Mouse (Mus musculus): ENCODE measurements around the gene Ssna1.
A peak's percentile ranks its signal among the peaks of the same experiment; 100 is the strongest.

The Ssna1 gene

DNA sequence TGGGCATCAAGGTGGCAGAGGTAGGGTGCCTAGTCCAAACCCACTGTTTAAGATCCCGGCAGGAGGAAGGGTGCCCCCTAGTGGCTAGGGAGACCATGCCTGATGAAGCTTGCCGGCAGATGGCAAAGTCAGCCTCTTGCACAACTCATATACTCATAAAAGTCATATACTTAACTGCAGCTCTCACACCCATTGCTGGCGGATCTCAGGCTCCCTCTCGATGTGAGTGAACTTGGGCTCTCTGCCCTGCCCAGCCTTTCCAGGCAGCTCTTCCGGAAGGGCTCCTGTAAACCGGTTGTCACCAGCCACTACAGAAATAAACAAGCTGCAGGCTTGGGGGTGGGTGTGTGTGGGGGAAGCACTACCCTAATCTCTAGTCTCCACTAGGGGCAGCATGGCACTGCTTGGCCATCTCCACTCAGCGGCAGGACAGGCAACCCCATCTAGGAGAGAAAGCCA, 43.8 kb downstream of the Ssna1 start:
- peak; percentile 94 for DNase-seq

DNA sequence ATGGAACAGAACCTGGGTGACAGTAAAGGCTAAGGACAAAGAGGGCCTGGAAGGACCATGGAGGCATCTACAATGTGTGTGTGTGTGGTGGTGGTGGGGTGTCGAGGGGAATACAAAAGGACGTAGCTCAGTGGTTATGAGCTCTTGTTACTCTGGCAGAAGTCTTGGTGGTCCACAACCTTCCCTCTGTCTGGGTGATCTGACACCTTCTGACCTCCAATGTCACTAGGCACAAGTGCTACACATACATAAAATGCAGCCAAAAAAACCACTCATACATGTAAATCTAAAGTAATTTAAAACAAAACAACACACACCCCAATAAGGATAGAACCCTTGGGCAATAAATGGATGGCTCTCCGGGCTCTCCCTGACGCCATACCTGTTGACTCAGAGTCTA, 44.8 kb downstream of the Ssna1 start:
- no peak for DNase-seq

DNA sequence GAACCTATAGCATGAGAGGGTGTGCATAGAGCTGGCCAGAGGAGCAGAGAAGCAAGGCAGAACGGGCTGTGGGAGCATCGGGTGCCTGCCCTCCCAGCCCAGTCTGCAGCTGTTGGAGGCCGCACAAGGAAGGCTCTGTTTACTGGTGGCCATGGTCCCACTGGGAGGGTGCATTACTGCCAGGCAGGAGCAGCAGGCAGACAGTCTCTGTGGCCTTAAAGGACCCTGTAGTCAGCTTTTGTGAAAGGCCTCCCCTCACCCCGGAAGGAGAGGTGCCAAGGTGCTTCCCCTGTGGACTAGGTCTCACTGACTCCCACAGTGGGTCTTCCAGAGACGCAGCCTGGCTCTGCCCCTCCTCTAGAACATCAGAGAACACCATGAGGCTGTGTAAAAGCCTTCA, 45.4 kb downstream of the Ssna1 start:
- no peak for DNase-seq

DNA sequence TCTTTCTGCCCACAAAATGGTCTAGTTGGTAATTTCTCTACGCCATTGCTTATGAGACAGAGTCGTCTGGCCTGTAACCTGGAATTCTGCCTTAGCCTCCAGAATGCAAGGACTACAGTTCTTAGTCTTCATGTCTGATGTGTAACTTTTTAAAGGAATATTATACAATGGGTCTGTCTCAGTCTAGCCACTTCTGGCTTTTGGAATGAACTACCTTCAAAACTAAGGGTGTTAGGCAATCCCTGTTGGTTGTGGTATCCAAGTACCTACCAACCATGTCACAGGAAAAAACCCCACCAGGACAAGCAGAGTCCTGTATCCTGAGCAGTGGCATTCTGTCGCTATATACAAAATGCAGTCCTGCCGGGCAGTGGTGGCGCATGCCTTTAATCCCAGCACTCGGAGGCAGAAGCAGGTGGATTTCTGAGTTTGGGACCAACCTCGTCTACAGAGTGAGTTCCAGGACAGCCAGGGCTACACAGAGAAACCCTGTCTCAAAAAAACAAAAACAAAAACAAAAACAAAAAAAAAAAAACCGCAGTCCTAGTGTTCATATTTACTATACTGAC, 46.3 kb downstream of the Ssna1 start:
- DNase-seq: no peak

DNA sequence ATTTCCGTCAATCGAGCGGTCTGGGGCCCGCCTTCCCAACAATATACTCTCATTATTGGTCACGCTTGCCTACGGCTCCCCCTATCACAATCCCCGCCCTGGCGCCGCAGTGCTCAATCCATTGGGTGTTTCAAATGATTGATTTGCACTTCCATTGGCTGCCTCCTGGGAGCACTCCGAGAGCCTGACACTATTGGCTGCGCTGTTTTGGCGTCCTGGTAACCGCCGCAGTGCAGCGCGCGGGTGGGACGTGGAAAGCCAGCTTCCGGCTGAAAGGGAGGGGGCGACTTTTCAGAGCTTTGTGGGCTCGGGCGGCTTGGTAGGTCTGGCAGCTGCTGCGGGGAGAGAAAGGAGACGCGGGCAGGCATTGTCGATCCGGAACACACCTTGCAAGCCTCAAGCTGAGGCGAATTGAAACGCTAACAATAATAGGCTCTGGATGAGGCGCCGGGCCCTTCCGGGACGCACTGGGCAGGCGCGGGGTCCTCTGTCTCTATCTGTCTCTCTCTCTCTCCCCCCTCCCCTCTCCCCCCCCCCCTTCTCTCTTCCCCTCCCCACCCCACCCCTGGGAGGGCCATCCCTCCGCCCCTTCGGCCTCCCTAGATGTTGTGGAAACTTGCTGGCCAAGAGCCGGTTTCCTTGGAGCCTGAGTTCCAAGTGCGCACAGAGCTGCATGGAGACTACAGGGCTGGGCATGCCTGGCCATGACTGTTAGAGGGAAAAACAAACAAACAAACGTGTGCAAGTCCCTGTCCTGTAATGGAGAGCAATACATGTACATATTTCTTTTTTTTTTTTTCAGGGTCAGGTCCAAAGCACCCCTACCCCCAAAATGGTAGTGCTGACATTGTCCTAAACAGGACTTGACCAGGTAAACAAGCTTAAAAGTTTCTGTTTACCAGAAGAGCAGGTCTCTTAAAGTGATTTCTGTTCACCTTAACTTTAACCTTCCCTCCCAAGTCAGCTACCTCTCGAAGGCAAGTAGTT, 47.2 kb downstream of the Ssna1 start:
- DNase-seq: peak; percentile 99

DNA sequence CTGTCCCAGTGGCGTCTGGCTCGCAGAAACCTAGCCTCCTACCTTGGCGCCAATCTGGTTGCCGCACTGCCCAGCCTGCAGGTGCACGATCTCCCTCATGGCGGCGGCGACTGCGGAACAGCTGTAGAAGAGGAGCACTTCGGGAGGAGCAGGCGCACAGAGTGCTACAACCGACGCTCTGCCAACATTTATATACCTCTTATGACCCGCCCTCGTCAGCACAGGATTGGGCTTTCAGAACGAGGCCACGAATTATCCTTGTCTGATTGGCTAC, 47.8 kb downstream of the Ssna1 start, which contains the start of gene Tubb4b:
Gene Tubb4b (minus strand): TSS at position 211 of the 274 bp plus-strand sequence.
- DNase-seq: no peak

DNA sequence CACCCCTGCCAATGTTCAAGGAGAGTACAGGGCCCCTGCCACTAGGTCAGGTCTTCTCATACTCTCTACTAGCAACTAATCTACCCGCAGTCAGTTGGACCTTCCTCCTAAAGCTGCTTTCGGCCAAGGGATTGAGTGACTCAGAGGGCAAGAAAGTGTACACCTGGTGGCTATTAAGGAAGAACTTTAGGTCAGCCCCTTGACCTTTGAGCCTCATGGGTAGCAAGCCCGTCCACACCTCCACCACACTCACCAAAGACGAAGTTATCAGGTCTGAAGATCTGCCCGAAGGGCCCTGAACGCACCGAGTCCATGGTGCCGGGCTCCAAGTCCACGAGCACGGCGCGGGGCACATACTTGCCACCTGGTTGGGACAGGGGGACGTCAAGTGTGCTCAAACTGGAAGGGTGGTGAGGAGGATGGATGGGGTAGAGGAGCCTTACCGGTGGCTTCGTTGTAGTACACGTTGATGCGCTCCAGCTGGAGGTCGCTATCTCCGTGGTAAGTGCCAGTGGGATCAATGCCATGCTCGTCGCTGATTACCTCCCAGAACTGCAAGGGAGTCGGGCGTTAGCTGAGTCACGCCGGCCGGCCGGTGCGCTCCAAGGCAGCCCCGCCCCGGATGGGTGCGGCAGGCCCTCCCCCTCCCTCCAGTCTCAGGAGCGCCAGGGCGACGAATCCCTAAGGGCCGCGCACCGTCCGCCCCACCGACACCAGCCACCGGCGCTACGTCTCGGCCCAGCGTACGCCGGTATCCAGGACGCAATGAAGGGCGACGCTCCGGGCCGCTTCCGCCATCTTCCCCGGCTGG, 48.4 kb downstream of the Ssna1 start:
- peak; percentile 86 for DNase-seq

DNA sequence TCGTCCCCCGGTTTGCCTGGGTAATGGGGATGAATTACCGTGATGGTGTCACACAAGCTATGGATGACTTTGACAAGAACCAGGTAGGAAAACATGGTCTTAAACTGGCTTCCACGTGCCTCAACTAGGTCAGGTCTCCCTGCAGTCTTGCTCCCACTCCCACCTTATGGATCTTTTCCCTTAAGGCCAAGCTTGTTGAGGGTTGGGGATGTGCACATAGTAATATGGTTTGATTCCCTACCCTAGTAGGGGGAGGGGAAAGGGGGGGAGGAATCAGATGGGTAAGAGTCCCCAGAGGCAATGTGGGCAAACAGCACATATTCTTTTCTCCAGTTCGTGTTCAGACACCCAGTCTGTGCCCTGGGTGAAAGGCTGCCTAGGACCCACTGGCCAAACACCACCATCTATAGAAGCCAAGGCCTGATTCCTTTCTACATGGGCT, 50.9 kb downstream of the Ssna1 start:
- DNase-seq: no peak
